Mouse (Mus musculus) CH12.LX (cell line): ENCODE measurements at regions not wholly inside any gene's neighbourhood (a gene's known extent, or its start where the extent isn't known, plus 50 kb on each side); places are given as distances from the start of the nearest gene placed in this dataset.

Source experiments
- BHLHE40 ChIP-seq: IDR thresholded peaks from 2 replicates; pipeline ENCODE4 v1.6.1; 2011; ENCODE audit warnings: mild to moderate bottlenecking, low read depth, low read length, improper control_type of control experiment
- CTCF ChIP-seq, 2 experiments: IDR thresholded peaks in 1 of 2; conservative IDR thresholded peaks in 1 of 2; 2 replicates each; pipeline ENCODE4 v1.5.1; 2011 to 2012; ENCODE audit warnings: low read depth in 2 of 2, low read length in 2 of 2, improper control_type of control experiment in 1 of 2, inconsistent platforms in 1 of 2, mild to moderate bottlenecking in 1 of 2, moderate library complexity in 1 of 2
- E2F4 ChIP-seq: IDR thresholded peaks from 2 replicates; pipeline ENCODE4 v1.6.1; 2011; ENCODE audit warnings: low read depth, low read length, improper control_type of control experiment; ENCODE audit not compliant: insufficient replicate concordance
- JUND ChIP-seq: conservative IDR thresholded peaks from 2 replicates; pipeline ENCODE4 v1.6.1; 2011; ENCODE audit warnings: low read depth, low read length, improper control_type of control experiment
- MXI1 ChIP-seq: IDR thresholded peaks from 2 replicates; pipeline ENCODE4 v1.6.1; 2011; ENCODE audit warnings: mild to moderate bottlenecking, low read depth, low read length, improper control_type of control experiment
- POLR2A ChIP-seq: IDR thresholded peaks from 2 replicates; pipeline ENCODE4 v1.6.1; 2011; ENCODE audit warnings: low read depth, mild to moderate bottlenecking, improper control_type of control experiment, low read length
- POLR2AphosphoS2 ChIP-seq: IDR thresholded peaks from 2 replicates; pipeline ENCODE4 v1.6.1; 2011; ENCODE audit warnings: low read depth, low read length, improper control_type of control experiment
- RCOR1 ChIP-seq: conservative IDR thresholded peaks from 2 replicates; pipeline ENCODE4 v1.6.1; 2012; ENCODE audit warnings: low read depth, mild to moderate bottlenecking, inconsistent platforms, low read length, improper control_type of control experiment
- USF2 ChIP-seq: conservative IDR thresholded peaks from 2 replicates; pipeline ENCODE4 v1.6.1; 2011; ENCODE audit warnings: low read depth, low read length, improper control_type of control experiment
- ZKSCAN1 ChIP-seq: IDR thresholded peaks from 2 replicates; pipeline ENCODE4 v1.6.1; 2012; ENCODE audit warnings: low read depth, inconsistent platforms, low read length, improper control_type of control experiment, borderline replicate concordance
- ZMIZ1 ChIP-seq: IDR thresholded peaks from 2 replicates; pipeline ENCODE4 v1.6.1; 2012; ENCODE audit warnings: low read depth, mild to moderate bottlenecking, inconsistent platforms, low read length, improper control_type of control experiment

GRCm38 (mm10) chr4:81178782-81179135, 263.9 kb downstream of the Mpdz start:
- TF ChIP-seq ZKSCAN1 = no peak
- no peak for TF ChIP-seq E2F4
- TF ChIP-seq CTCF (conservative IDR thresholded peaks at IDR 0.05 in 1 of 2, IDR thresholded peaks at IDR 0.05 in 1 of 2; ENCODE audit: low read depth in 2 of 2, low read length in 2 of 2) = no peak
- no peak for TF ChIP-seq POLR2AphosphoS2
- no peak for TF ChIP-seq USF2
- no peak for TF ChIP-seq BHLHE40
- no peak for TF ChIP-seq MXI1
- TF ChIP-seq RCOR1 = no peak
- no peak for TF ChIP-seq ZMIZ1
- TF ChIP-seq JUND = no peak
- no peak for TF ChIP-seq POLR2A
